Mouse (Mus musculus) hindbrain, embryonic 11.5 days (tissue): Measurements from ENCODE around the gene Haus3. TPM values are rescaled to one million over a fixed set of nuclear protein-coding genes. Genes with fewer than 3 reads are reported as not detected.

Source experiments
- ATAC-seq: fragments of 200-750 bp; cut with Nextera tagmentation; 2 replicates; pipeline ENCODE4 v1.8.0; 2017; ENCODE audit warnings: mild to moderate bottlenecking, moderate TSS enrichment, moderate library complexity; ENCODE audit not compliant: low FRiP score
- DNase-seq: peaks from one replicate; pipeline ENCODE4 v3.0.0-alpha.2; 2015; ENCODE audit warnings: low spot score
- H3K27ac ChIP-seq: fragments of 300-500 bp; sonication (generic); 2 replicates; pipeline ENCODE4 v1.5.1; 2014; ENCODE audit warnings: mild to moderate bottlenecking, low read depth, low read length
- H3K27me3 ChIP-seq: fragments of 300-500 bp; sonication (generic); 2 replicates; pipeline ENCODE4 v1.6.1; 2014; ENCODE audit warnings: mild to moderate bottlenecking, low read length, moderate library complexity, mixed read lengths; ENCODE audit not compliant: control insufficient read depth, insufficient read depth
- H3K36me3 ChIP-seq: fragments of 300-500 bp; sonication (generic); 2 replicates; pipeline ENCODE4 v1.6.1; 2014; ENCODE audit warnings: mild to moderate bottlenecking, low read length, moderate library complexity, mixed read lengths; ENCODE audit not compliant: control insufficient read depth, insufficient read depth
- H3K4me1 ChIP-seq: fragments of 300-500 bp; sonication (generic); replicated peaks from 2 replicates; pipeline ENCODE4 v1.6.1; 2014; ENCODE audit warnings: low read length, mixed read lengths; ENCODE audit not compliant: control insufficient read depth, insufficient read depth
- H3K4me2 ChIP-seq: fragments of 300-500 bp; sonication (generic); replicated peaks from 2 replicates; pipeline ENCODE4 v1.6.1; 2014; ENCODE audit warnings: mild to moderate bottlenecking, low read depth, low read length
- H3K4me3 ChIP-seq: fragments of 300-500 bp; sonication (generic); 2 replicates; pipeline ENCODE4 v1.5.1; 2014; ENCODE audit warnings: low read depth, low read length
- H3K9ac ChIP-seq: fragments of 300-500 bp; sonication (generic); 2 replicates; pipeline ENCODE4 v1.6.1; 2014; ENCODE audit warnings: low read depth, low read length
- H3K9me3 ChIP-seq: fragments of 300-500 bp; sonication (generic); 2 replicates; pipeline ENCODE4 v1.6.1; 2016; ENCODE audit warnings: low read length; ENCODE audit not compliant: control insufficient read depth
- WGBS: fragments of 180-500 bp; shearing (Covaris S2); extraction: QIAGEN DNeasy Blood & Tissue Kit; methylation state at CpG from one replicate; pipeline ENCODE4 v1.1.7; 2014; 5-methylcytosine and 5-hydroxymethylcytosine counted together
- polyA plus RNA-seq: library from polyadenylated mRNA; unstranded; fragments of >200 nt; fragmentation: Nextera tagmentation; extraction: Ambion mirVana; gene quantifications from 2 replicates; pipeline ENCODE4 v1.2.1, GENCODE M21; 2014

Haus3 gene
- 44.1 and 46.9 TPM in 2 replicates for polyA plus RNA-seq

DNA sequence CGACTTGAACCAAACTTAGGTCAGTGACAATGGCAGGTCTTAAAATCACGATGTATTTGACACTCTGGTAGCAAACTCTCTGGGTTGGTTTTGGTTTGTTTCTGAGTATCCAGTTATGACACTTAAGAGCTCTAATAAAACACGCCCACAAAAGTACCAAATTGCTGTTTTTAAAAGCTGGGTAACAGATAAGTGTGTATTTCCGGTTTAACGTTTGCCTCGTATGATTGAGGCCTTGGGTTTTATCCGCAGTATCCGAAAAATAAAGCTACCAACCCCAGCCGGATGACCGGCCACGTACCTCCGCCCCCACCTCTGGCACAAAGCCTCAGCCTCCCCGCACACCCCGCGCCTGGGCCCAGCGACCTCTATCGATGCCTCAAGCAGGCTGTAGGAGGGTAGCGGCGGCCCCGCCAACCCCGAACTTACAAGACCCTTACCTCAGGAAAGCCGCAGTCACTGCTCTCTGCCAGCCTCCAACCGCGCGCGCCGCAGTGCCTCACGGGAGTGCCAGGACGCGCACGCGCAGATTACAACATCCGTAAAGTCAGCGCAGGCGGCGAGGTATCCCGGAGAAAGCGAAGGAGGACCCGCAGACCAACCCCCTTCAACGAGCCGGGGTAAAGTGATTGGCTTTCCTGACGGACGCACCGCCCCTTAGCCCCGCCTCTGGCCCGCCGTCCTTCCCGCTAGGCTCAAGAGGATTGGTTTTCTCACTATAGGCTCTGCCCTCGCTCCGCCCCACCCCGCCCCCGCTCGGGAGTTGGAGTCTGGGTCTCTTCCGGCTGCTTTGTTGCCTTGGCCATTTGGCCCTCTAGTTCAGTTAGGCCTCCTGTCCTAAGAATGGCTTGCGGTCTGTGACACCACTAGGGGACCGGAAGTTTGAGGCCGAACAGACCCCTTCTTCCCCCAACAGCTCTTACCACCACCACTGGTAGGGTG lies at the start of gene Haus3, which contains the start of gene Poln:
Gene Haus3 (minus strand): TSS at position 578 of the 942 bp plus-strand sequence.
Gene Poln (minus strand): TSS at position 499 of the 942 bp plus-strand sequence.
- Histone ChIP-seq H3K27ac (peak within 1 kb of the TSS; percentile 83), H3K4me1 (no peaks in the 10 kb centered on the region; the same call in 1 of the 2 replicates), H3K9me3 (no peaks in the 10 kb centered on the region), H3K4me2 (peak within 1 kb of the TSS; percentile 37), H3K9ac (peak within 1 kb of the TSS; percentile 79), H3K36me3 (no peaks in the 10 kb centered on the region), H3K4me3 (peak within 1 kb of the TSS; percentile 82), H3K27me3 (no peaks in the 10 kb centered on the region)
- ATAC-seq (peak; percentile 100), DNase-seq (peak; percentile 98)
- WGBS: under 1% methylated on average over 57 of the region's 57 CpGs

DNA sequence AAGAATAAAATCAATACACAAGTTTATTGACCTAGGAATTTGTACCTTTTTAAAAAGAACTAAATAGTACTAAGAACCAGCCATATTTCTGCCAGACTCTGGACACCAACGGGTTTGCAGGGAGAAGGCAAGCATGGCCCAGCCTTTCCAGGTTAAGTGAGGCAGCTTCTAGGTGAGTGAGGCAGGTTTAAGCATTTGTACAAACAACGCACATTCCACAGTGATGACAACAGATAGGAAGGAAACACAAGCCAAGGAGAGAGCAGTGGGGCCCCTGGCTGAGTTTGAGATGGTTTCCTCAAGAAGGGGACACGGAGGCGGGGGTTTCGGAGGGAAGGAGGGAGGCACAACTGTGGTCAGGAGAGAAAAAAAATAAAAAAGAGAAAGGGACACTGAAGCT lies 49.3 kb upstream of the Haus3 start:
- Histone ChIP-seq H3K4me2 (no peak overlapping the region), H3K27ac (no peak overlapping the region), H3K9me3 (no peaks in the 10 kb centered on the region), H3K4me3 (no peak overlapping the region), H3K9ac (no peak overlapping the region), H3K36me3 (no peaks in the 10 kb centered on the region), H3K27me3 (no peaks in the 10 kb centered on the region), H3K4me1 (no peaks in the 10 kb centered on the region)
- ATAC-seq (no peak), DNase-seq (no peak)
- 85% methylated on average over 5 of the region's 5 CpGs for WGBS

DNA sequence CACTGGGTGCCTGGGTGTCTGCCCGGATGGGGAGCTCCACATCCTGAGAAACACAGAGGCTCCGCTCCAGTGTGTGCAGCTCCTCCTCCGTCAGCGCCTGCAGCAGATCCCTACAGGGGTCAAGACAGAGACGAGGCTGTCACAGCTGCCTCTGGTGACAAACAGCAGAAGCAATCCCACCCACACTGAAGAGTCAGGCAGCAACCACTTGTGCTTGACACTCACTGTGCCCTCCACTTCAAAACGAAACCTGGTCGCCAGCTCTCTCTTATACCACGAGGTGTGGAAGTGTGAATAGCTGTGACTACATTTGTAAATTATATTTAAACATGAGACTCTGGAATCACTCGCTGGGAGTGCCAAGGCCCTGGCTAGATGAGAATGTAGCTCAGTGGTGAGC lies 48.4 kb upstream of the Haus3 start:
- no peak for ATAC-seq

DNA sequence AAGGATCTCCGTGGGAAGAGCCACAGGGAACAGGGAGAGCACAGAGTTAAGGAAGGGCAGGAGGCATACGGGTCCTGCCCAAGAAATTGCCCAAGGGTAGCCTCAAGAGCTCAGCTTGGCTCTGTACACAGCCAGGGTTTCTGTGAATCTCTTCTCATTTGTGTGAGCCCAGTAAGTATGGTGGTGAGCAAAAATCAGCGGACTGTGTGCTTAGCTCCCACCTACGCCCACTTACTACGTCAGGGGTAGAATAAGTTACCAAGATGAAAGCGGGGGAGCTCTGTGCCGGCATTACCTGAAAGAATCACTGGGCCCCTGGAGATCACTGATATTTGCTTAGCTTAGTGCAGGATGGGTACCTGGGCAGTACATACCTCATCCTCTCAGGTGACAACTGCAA lies 46.7 kb upstream of the Haus3 start:
- 85% methylated on average over 7 of the region's 7 CpGs for WGBS
- H3K27me3 ChIP-seq: no peaks in the 10 kb centered on the region
- no peak for ATAC-seq

More for the DNA sequence above, 48.4 kb upstream of the Haus3 start:
- Histone ChIP-seq H3K27ac (no peak overlapping the region), H3K4me3 (no peak overlapping the region), H3K36me3 (no peaks in the 10 kb centered on the region), H3K9ac (no peak overlapping the region), H3K9me3 (no peaks in the 10 kb centered on the region), H3K4me2 (no peak overlapping the region), H3K4me1 (no peaks in the 10 kb centered on the region), H3K27me3 (no peaks in the 10 kb centered on the region)
- DNase-seq: no peak
- 67% methylated on average over 9 of the region's 9 CpGs for WGBS

DNA sequence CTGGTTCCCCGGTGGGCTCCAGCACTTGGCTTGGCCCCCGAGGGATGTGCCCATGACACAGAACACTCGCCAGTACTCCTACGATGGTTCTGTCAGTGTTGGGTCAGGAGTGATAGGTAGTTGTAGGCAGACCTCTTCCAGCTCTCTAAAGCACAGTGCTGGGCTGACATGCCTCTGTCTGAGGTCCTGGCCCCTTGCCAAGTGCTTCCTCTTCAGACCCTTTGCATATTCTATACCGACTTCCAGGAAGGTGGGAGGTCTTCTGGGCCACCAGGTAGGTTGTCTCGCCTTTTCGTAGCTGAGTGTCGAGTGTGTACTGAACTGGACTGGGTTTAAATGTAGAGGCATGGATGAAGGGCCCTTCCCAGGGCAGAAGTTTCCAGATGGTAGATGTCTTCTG lies 44.3 kb upstream of the Haus3 start:
- no peak for DNase-seq
- H3K36me3 ChIP-seq: no peaks in the 10 kb centered on the region
- H3K27me3 ChIP-seq: no peaks in the 10 kb centered on the region
- H3K27ac ChIP-seq: no peak overlapping the region
- no peak overlapping the region for H3K4me2 ChIP-seq
- H3K4me1 ChIP-seq: no peaks in the 10 kb centered on the region
- WGBS: 80% methylated on average over 8 of the region's 8 CpGs
- H3K9me3 ChIP-seq: no peaks in the 10 kb centered on the region
- no peak overlapping the region for H3K4me3 ChIP-seq
- no peak for ATAC-seq
- no peak overlapping the region for H3K9ac ChIP-seq

More for the DNA sequence above, 46.7 kb upstream of the Haus3 start:
- Histone ChIP-seq H3K4me2 (no peak overlapping the region), H3K9ac (no peak overlapping the region), H3K27ac (no peak overlapping the region), H3K9me3 (no peaks in the 10 kb centered on the region), H3K4me1 (no peaks in the 10 kb centered on the region), H3K4me3 (no peak overlapping the region), H3K36me3 (no peaks in the 10 kb centered on the region)
- no peak for DNase-seq

DNA sequence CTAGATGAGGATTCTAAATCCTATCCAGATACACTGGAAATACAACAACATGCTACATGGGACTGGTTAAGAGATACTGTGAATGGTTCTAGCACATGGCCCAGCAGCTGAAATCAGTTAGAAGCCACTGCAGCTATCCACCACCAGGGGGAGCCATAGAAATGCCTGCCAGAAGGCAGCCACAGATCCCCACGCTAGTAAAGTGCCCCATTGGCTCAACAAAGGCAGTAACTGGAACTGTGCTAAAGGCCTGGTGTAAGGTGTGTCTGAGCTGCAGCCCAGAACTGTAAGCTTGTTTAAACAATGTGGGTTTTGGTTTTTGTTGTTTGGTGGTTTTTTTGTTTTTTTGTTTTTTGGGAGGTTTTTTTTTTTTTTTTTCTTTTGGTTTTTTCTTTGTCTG lies 41.0 kb upstream of the Haus3 start:
- no peak overlapping the region for H3K4me3 ChIP-seq
- H3K27me3 ChIP-seq: no peaks in the 10 kb centered on the region
- 5% methylated on average over 1 of the region's 1 CpGs for WGBS
- no peaks in the 10 kb centered on the region for H3K9me3 ChIP-seq
- H3K4me2 ChIP-seq: no peak overlapping the region
- ATAC-seq (no peak), DNase-seq (peak; percentile 85)
- H3K36me3 ChIP-seq: no peaks in the 10 kb centered on the region
- H3K4me1 ChIP-seq: no peaks in the 10 kb centered on the region
- H3K27ac ChIP-seq: no peak overlapping the region
- no peak overlapping the region for H3K9ac ChIP-seq

DNA sequence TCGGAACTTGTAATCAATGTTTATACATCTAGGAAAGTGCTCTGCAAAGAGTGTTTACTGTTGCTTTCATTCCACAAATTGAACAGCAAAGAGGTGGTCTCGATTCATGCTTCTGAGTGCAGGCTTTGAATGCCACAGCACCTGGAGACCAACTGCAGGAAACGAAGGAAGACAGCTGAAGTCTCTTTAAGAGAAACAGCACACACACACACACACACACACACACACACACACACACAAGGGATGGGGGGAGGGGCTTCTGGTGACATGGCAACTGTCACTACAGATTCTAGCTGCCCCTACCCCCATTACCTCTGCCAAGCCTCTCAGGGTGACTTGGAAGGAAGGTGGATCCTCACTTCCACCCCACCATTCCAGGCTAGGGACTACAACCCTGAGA lies 38.2 kb upstream of the Haus3 start:
- WGBS: 81% methylated on average over 3 of the region's 3 CpGs
- Histone ChIP-seq H3K4me2 (no peak overlapping the region), H3K4me1 (no peaks in the 10 kb centered on the region), H3K9ac (no peak overlapping the region), H3K27me3 (no peaks in the 10 kb centered on the region), H3K9me3 (no peaks in the 10 kb centered on the region), H3K27ac (no peak overlapping the region), H3K36me3 (no peaks in the 10 kb centered on the region), H3K4me3 (no peak overlapping the region)
- no peak for ATAC-seq
- DNase-seq: no peak

DNA sequence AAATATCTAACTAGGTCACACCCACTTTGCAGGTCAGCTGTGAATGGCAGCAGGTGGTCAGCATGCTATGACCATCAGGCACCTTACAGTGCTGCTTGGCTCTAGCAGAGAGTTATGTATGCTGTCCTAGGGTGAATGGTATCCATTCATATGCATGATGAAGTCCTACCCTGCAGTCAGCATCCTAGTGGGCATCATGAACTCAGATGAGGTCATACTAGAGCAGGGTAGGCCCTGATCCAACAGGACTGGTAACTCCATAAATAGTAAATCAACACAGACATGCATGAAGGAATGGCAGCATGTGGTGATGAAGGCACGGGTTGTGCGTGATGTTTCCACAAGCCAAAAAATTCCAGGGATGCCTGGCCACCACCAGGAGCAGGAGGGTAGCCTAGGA lies 36.5 kb upstream of the Haus3 start:
- H3K4me1 ChIP-seq: no peaks in the 10 kb centered on the region
- WGBS: 85% methylated on average over 2 of the region's 2 CpGs
- no peaks in the 10 kb centered on the region for H3K36me3 ChIP-seq
- no peaks in the 10 kb centered on the region for H3K9me3 ChIP-seq
- no peak overlapping the region for H3K9ac ChIP-seq
- H3K4me3 ChIP-seq: no peak overlapping the region
- no peak for DNase-seq
- H3K27me3 ChIP-seq: no peaks in the 10 kb centered on the region
- H3K27ac ChIP-seq: no peak overlapping the region
- H3K4me2 ChIP-seq: no peak overlapping the region
- ATAC-seq: no peak

DNA sequence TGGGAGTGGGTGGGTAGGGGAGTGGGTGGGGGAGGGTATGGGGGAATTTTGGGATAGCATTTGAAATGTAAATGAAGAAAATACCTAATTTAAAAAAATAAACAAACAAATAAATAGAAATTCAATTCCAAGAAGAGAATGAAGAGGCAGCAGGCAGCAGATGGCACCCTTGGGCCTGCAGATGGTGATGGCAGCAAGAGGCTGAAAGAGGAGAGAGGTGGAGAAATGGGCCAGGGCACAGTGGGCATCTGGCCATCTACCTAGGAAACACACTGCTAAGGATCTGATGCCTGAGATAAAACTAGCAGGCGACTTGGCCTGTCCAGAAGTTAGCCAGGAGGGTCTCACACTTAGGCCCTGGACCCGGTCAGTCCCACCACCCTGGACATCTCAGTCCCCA lies 35.6 kb upstream of the Haus3 start:
- Histone ChIP-seq H3K4me1 (no peaks in the 10 kb centered on the region), H3K9me3 (no peaks in the 10 kb centered on the region), H3K36me3 (no peaks in the 10 kb centered on the region), H3K9ac (no peak overlapping the region), H3K4me2 (no peak overlapping the region), H3K4me3 (no peak overlapping the region), H3K27ac (no peak overlapping the region), H3K27me3 (no peaks in the 10 kb centered on the region)
- DNase-seq (no peak), ATAC-seq (no peak)
- 87% methylated on average over 2 of the region's 2 CpGs for WGBS
